Mouse (Mus musculus): ENCODE results near the gene Gmeb1. TPM values are rescaled to one million over a fixed set of nuclear protein-coding genes. Genes with fewer than 3 reads are reported as not detected.
"Not testable (repeated sequence)": the region's sequence is repeated elsewhere in the genome, so short reads cannot be mapped to it uniquely, and the experiment has no call there.

Gene Gmeb1
- polyA plus RNA-seq, 1 experiment from 2014 or later, result 34.9 TPM

DNA sequence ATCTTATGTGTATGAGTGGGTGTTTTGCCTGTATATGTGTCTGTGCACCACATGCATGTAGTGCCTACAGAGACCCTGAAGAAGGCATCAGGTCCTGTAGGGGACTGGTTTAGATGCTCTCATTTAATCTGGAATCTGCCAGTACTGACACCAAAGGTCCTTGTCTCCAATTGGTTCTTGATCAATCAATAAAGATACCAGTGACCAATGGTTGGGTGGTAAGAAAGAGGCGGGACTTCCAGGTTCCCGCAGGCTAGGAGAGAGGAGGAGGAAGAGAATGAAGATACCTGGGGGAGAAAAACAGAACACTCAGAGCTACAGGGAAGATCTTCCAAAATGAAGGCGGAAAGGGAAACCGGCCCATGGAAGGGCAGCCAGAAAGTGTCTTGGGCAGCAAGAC, 23.0 kb downstream of the Gmeb1 start:
- ATAC-seq (replicated peaks; ENCODE audit: insufficient number of reproducible peaks, low FRiP score, low TSS enrichment, low read depth) (no peak), DNase-seq (ENCODE audit: low spot score) (no peak)
- Histone ChIP-seq H3K9me3 (replicated peaks; ENCODE audit: control insufficient read depth, low read length) (no peaks in the 10 kb centered on the region), H3K4me2 (ENCODE audit: low read depth, low read length) (no peak overlapping the region), H3K9ac (replicated peaks; ENCODE audit: low read length) (no peak overlapping the region), H3K36me3 (replicated peaks; ENCODE audit: control insufficient read depth, insufficient read depth, low read depth, low read length) (peaks cover 8% of the 10 kb centered on the region), H3K4me3 (ENCODE audit: low read depth, low read length) (no peak overlapping the region), H3K27me3 (ENCODE audit: control insufficient read depth, insufficient read depth, low read length) (no peaks in the 10 kb centered on the region), H3K4me1 (ENCODE audit: control insufficient read depth, insufficient read depth, low read length) (no peaks in the 10 kb centered on the region), H3K27ac (replicated peaks; ENCODE audit: low read depth, low read length) (no peak overlapping the region)
- 91% methylated on average over 4 of the region's 4 CpGs for WGBS

GRCm38 (mm10) chr4:132234710-132235109, 26.7 kb downstream of the Gmeb1 start:
- no peaks in the 10 kb centered on the region for H3K4me1 ChIP-seq (ENCODE audit: control insufficient read depth, insufficient read depth, low read length)
- H3K27ac ChIP-seq (replicated peaks; ENCODE audit: low read depth, low read length), result no peak overlapping the region
- H3K4me2 ChIP-seq (ENCODE audit: low read depth, low read length), result no peak overlapping the region
- ATAC-seq (replicated peaks; ENCODE audit: insufficient number of reproducible peaks, low FRiP score, low TSS enrichment, low read depth), result no peak
- H3K36me3 ChIP-seq (replicated peaks; ENCODE audit: control insufficient read depth, insufficient read depth, low read depth, low read length), result peaks cover 10% of the 10 kb centered on the region
- no peak for DNase-seq (ENCODE audit: low spot score)
- no peak overlapping the region for H3K9ac ChIP-seq (replicated peaks; ENCODE audit: low read length)
- no peak overlapping the region for H3K4me3 ChIP-seq (ENCODE audit: low read depth, low read length)
- H3K27me3 ChIP-seq (ENCODE audit: control insufficient read depth, insufficient read depth, low read length), result no peaks in the 10 kb centered on the region
- WGBS, result 95% methylated on average over 8 of the region's 8 CpGs
- H3K9me3 ChIP-seq (replicated peaks; ENCODE audit: control insufficient read depth, low read length), result no peaks in the 10 kb centered on the region

DNA sequence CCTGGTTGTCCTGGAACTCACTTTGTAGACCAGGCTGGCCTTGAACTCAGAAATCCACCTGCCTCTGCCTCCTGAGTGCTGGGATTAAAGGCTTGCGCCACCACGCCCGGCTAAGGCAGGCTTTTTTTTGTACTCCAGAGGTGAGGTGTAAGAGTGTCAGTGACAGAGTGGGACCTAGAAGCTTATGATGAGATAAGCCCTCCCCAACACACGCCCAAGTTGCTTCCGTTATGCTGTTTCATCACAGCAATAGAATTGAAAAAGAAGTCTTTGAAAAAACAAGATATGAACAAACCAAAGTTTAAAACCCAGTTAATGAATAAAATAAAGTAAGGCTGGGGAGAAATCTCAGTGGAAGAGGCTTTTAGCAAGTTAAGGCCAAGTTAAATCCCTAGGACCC, 31.0 kb downstream of the Gmeb1 start:
- DNase-seq (ENCODE audit: low spot score) (no peak), ATAC-seq (replicated peaks; ENCODE audit: insufficient number of reproducible peaks, low FRiP score, low TSS enrichment, low read depth) (no peak)
- WGBS, result 95% methylated on average over 5 of the region's 5 CpGs
- Histone ChIP-seq H3K4me1 (ENCODE audit: control insufficient read depth, insufficient read depth, low read length) (no peaks in the 10 kb centered on the region), H3K27ac (replicated peaks; ENCODE audit: low read depth, low read length) (no peak overlapping the region), H3K4me2 (ENCODE audit: low read depth, low read length) (no peak overlapping the region), H3K4me3 (ENCODE audit: low read depth, low read length) (no peak overlapping the region), H3K9ac (replicated peaks; ENCODE audit: low read length) (no peak overlapping the region), H3K27me3 (ENCODE audit: control insufficient read depth, insufficient read depth, low read length) (no peaks in the 10 kb centered on the region), H3K9me3 (replicated peaks; ENCODE audit: control insufficient read depth, low read length) (no peaks in the 10 kb centered on the region), H3K36me3 (replicated peaks; ENCODE audit: control insufficient read depth, insufficient read depth, low read depth, low read length) (peaks cover 11% of the 10 kb centered on the region)

DNA sequence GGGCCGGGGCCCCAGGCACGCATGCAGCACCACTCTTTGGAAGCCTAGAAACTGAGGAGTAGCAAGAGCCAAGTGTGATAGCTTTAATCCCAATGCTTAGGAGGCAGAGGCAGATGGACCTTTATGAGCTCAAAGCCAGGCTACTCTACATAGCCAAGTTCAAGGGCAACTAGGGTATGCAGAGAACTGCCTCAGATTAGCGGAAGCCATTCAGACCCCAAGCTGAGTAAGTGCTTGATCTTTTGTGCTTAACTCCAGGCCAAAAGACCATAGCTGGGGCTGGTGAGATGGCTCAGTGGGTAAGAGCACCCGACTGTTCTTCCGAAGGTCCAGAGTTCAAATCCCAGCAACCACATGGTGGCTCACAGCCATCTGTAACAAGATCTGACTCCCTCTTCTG, 39.4 kb downstream of the Gmeb1 start:
- not testable (repeated sequence) for H3K9ac ChIP-seq (replicated peaks; ENCODE audit: low read length); ATAC-seq (replicated peaks; ENCODE audit: insufficient number of reproducible peaks, low FRiP score, low TSS enrichment, low read depth); H3K36me3 ChIP-seq (replicated peaks; ENCODE audit: control insufficient read depth, insufficient read depth, low read depth, low read length); H3K4me1 ChIP-seq (ENCODE audit: control insufficient read depth, insufficient read depth, low read length); H3K9me3 ChIP-seq (replicated peaks; ENCODE audit: control insufficient read depth, low read length); H3K27ac ChIP-seq (replicated peaks; ENCODE audit: low read depth, low read length); DNase-seq (ENCODE audit: low spot score); H3K27me3 ChIP-seq (ENCODE audit: control insufficient read depth, insufficient read depth, low read length); H3K4me3 ChIP-seq (ENCODE audit: low read depth, low read length); H3K4me2 ChIP-seq (ENCODE audit: low read depth, low read length)
- 95% methylated on average over 5 of the region's 5 CpGs for WGBS

DNA sequence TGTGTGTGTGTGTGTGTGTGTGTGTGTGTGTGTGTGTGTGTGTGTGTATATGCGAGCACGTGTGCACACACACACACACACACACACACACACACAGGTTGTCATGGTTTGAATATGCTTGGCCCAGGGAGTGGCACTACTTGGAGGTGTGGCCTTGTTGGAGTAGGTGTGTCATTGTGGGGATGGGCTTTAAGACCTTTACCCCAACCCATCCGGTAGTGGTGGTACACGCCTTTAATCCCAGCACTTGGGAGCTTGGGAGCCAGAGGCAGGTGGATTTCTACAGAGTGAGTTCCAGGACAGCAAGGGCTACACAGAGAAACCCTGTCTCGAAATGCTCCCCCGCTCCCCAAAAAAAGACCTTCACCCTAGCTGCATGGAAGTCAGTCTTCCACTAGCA, 43.0 kb downstream of the Gmeb1 start:
- H3K36me3 ChIP-seq (replicated peaks; ENCODE audit: control insufficient read depth, insufficient read depth, low read depth, low read length); ATAC-seq (replicated peaks; ENCODE audit: insufficient number of reproducible peaks, low FRiP score, low TSS enrichment, low read depth); DNase-seq (ENCODE audit: low spot score); H3K9ac ChIP-seq (replicated peaks; ENCODE audit: low read length); H3K27ac ChIP-seq (replicated peaks; ENCODE audit: low read depth, low read length); H3K27me3 ChIP-seq (ENCODE audit: control insufficient read depth, insufficient read depth, low read length); H3K4me3 ChIP-seq (ENCODE audit: low read depth, low read length); H3K4me1 ChIP-seq (ENCODE audit: control insufficient read depth, insufficient read depth, low read length); H3K9me3 ChIP-seq (replicated peaks; ENCODE audit: control insufficient read depth, low read length); H3K4me2 ChIP-seq (ENCODE audit: low read depth, low read length): not testable (repeated sequence)
- 84% methylated on average over 6 of the region's 6 CpGs for WGBS

- 87% methylated on average over 2 of the region's 2 CpGs for WGBS
- ATAC-seq (replicated peaks; ENCODE audit: insufficient number of reproducible peaks, low FRiP score, low TSS enrichment, low read depth) (no peak), DNase-seq (ENCODE audit: low spot score) (no peak)
- H3K27me3 ChIP-seq (ENCODE audit: control insufficient read depth, insufficient read depth, low read length), result no peaks in the 10 kb centered on the region
- H3K36me3 ChIP-seq (replicated peaks; ENCODE audit: control insufficient read depth, insufficient read depth, low read depth, low read length), result no peaks in the 10 kb centered on the region
- no peak overlapping the region for H3K9ac ChIP-seq (replicated peaks; ENCODE audit: low read length)
- H3K4me1 ChIP-seq (ENCODE audit: control insufficient read depth, insufficient read depth, low read length), result no peaks in the 10 kb centered on the region
- no peaks in the 10 kb centered on the region for H3K9me3 ChIP-seq (replicated peaks; ENCODE audit: control insufficient read depth, low read length)
- H3K27ac ChIP-seq (replicated peaks; ENCODE audit: low read depth, low read length), result no peak overlapping the region
- no peak overlapping the region for H3K4me3 ChIP-seq (ENCODE audit: low read depth, low read length)
- H3K4me2 ChIP-seq (ENCODE audit: low read depth, low read length), result no peak overlapping the region
Observed at GRCm38 (mm10) chr4:132217781-132218180, 43.6 kb downstream of the Gmeb1 start.

DNA sequence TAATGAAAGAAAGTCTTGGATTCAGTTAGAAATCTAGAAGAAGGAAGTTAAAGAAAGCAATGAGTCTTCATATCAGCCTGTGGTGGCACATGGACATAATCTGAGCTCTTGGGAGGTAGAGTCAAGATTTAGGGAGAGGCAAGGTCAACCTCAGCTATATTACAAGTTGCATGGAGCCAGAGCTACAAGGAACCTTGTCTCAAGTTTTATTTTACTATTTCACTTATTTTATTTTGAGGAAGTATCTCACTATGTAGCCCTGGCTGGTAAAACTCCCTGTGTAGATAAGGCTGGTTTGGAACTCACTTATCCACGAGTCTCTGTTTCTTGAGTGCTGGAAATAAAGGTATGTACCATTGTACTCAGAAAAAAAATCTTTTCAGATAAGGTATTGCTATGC, 44.8 kb downstream of the Gmeb1 start:
- no peak overlapping the region for H3K4me2 ChIP-seq (ENCODE audit: low read depth, low read length)
- no peak for ATAC-seq (replicated peaks; ENCODE audit: insufficient number of reproducible peaks, low FRiP score, low TSS enrichment, low read depth)
- WGBS, result 76% methylated on average over 1 of the region's 1 CpGs

GRCm38 (mm10) chr4:132214847-132215246, 46.6 kb downstream of the Gmeb1 start:
- no peak for DNase-seq (ENCODE audit: low spot score)
- 84% methylated on average over 4 of the region's 4 CpGs for WGBS
- H3K27ac ChIP-seq (replicated peaks; ENCODE audit: low read depth, low read length), result no peak overlapping the region

More for the DNA sequence above, 44.8 kb downstream of the Gmeb1 start:
- H3K4me1 ChIP-seq (ENCODE audit: control insufficient read depth, insufficient read depth, low read length), result no peaks in the 10 kb centered on the region
- H3K9ac ChIP-seq (replicated peaks; ENCODE audit: low read length), result no peak overlapping the region
- H3K27me3 ChIP-seq (ENCODE audit: control insufficient read depth, insufficient read depth, low read length), result no peaks in the 10 kb centered on the region
- no peak for DNase-seq (ENCODE audit: low spot score)
- no peaks in the 10 kb centered on the region for H3K9me3 ChIP-seq (replicated peaks; ENCODE audit: control insufficient read depth, low read length)
- no peak overlapping the region for H3K27ac ChIP-seq (replicated peaks; ENCODE audit: low read depth, low read length)
- H3K36me3 ChIP-seq (replicated peaks; ENCODE audit: control insufficient read depth, insufficient read depth, low read depth, low read length), result no peaks in the 10 kb centered on the region
- H3K4me3 ChIP-seq (ENCODE audit: low read depth, low read length), result no peak overlapping the region

More at GRCm38 (mm10) chr4:132214847-132215246, 46.6 kb downstream of the Gmeb1 start:
- Histone ChIP-seq H3K4me3 (ENCODE audit: low read depth, low read length) (no peak overlapping the region), H3K9me3 (replicated peaks; ENCODE audit: control insufficient read depth, low read length) (no peaks in the 10 kb centered on the region), H3K4me1 (ENCODE audit: control insufficient read depth, insufficient read depth, low read length) (no peaks in the 10 kb centered on the region), H3K9ac (replicated peaks; ENCODE audit: low read length) (no peak overlapping the region), H3K4me2 (ENCODE audit: low read depth, low read length) (no peak overlapping the region), H3K36me3 (replicated peaks; ENCODE audit: control insufficient read depth, insufficient read depth, low read depth, low read length) (no peaks in the 10 kb centered on the region), H3K27me3 (ENCODE audit: control insufficient read depth, insufficient read depth, low read length) (no peaks in the 10 kb centered on the region)
- no peak for ATAC-seq (replicated peaks; ENCODE audit: insufficient number of reproducible peaks, low FRiP score, low TSS enrichment, low read depth)
